Mouse (Mus musculus) CD4-positive, CD25-positive, alpha-beta regulatory T cell, adult 2 months (primary cell): ENCODE measurements around the gene Klhdc8b.
A peak's percentile ranks its signal among the peaks of the same experiment; 100 is the strongest.

Experiments used
- DNase-seq: peaks from one replicate; pipeline ENCODE4 v3.0.0-alpha.2; 2012; ENCODE audit warnings: low read depth, low spot score

Gene Klhdc8b

GRCm38 (mm10) chr9:108481520-108482210 lies 20.3 kb upstream of the Klhdc8b start:
- DNase-seq = no peak

- DNase-seq = no peak
Measured at GRCm38 (mm10) chr9:108480813-108481519, 19.6 kb upstream of the Klhdc8b start.

GRCm38 (mm10) chr9:108479721-108480351 lies 18.5 kb upstream of the Klhdc8b start, which contains the start of gene Lamb2:
Gene Lamb2, plus strand, starts transcription at chr9:108479736.
- DNase-seq = no peak

GRCm38 (mm10) chr9:108479241-108479640 lies 17.9 kb upstream of the Klhdc8b start:
- DNase-seq = no peak

DNA sequence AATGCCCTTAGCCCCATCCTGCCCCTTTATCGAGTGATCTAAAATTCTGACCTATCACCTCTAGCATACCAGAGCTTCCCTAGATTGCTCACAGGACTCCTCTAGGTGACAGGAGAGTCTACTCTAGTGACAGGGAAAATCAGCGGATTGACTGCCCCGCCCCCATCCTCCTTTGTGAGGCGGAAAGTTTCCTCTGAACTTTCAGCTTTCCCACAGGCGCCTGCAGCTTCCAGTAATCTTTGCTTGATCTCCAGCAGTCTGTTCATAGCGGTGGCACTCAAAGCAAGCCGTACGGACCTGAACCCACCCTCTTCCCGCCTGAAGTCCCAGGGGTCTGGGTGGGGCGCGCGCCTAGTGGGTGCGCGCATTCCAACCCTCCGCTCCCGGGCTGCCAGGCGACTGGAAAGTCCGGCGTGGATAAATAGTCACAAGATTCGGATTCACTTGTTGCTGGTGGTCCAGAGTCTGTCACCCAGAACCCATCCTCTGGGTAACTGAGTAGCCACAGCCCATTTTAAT lies 17.3 kb upstream of the Klhdc8b start:
- DNase-seq = no peak

DNA sequence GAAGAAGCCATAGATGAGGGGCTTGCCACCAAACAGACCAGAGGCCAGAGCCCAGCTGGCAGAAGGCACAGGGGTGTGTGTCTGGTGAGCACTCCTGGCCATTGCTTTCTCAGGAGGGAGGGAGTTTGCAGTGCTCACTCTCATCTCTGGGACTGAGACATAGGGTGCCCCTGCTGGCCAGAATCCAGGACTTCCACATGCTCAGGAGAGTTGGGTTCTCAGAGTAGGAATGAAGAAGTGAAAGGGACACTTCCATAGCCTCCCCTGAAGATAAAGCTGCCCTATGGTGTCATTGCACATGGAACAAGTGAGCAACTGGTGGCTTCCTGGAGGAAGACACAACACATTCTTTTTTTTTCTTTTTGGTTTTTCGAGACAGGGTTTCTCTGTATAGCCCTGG lies 13.1 kb upstream of the Klhdc8b start:
- DNase-seq = no peak

DNA sequence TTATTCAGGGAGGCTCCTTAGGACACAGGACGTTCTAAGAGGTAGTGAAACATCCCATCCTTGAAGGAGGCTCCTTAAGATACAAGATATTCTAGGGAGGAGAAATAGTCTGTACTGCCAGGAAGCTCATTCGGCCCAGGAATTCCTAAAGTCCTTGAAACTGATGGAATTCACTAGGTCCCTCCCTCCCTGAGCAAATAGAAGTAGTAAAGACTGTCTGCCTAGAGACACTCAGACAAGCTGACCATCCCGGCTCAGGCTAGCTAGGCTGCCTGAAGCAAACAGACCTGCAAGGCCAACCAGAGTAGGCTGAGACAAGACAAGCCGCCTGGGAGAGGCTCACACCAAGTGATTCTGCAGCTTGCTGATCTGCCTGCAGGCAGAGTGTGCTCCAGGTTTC lies 8.5 kb upstream of the Klhdc8b start:
- no peak for DNase-seq

DNA sequence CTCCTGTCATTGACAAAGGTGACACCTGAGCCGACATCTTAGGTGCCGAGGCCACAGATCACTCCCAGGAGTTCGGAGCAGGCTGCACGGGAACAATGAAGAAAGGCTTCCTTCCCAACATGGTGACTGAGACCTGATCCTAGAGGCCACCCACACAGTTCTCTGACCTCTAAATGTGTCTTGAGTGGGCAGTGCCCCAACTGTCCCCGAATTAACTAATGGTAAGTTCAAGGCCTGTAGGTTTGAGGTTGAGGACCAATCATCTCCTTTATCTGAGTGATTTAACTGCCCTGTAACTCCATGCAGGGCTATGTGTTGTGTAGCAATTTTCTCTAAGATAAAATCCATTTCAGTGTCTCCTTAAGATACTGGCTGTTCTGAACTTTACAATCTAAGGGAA lies 8.0 kb upstream of the Klhdc8b start:
- DNase-seq = no peak

- DNase-seq = no peak
Measured at GRCm38 (mm10) chr9:108466219-108466618, 4.8 kb upstream of the Klhdc8b start.

- DNase-seq = no peak
Measured at GRCm38 (mm10) chr9:108463713-108464112, 2.3 kb upstream of the Klhdc8b start.

DNA sequence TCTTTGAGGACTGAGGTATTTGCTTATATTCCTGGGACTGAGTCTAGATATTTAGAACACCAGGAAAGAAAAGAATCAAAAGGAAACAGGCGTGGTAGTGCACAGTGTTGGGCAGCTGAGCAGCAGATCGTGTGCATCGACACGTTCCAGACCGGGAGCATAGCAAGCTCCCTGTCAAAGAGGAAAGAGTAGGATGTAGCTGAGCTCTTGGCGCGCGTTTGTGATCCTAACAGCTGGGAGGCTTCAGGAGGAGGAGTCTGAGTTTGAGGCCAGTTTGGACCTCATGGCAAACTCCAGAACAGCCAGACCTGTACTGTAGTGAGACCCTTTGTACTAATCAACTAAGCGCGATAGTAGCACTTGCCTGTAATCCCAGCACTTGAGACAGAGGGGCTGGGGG lies 811 bp upstream of the Klhdc8b start:
- DNase-seq = no peak

DNA sequence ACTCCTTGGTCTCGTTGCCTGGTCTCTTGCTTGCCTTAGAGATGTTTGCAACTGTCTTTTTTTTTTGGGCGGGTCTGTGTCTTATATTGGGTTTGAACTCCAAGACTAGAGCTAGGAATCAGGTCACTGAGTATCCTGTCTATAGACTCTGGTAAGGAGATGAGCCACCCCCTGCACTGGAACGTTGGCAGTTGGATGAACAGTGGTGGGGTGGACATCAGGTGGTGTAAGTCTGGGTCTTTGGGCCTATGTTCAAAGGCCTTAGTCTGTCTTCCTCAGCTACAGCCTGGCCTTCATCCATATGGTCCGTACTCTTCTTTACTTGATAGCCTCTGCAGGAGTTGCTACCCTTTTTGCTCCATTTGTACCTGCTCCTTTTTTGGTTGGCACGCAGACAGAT lies 294 bp upstream of the Klhdc8b start:
- no peak for DNase-seq

- DNase-seq = peak; percentile 92
Measured at GRCm38 (mm10) chr9:108460319-108461178, 832 bp downstream of the Klhdc8b start, which contains the start of gene Ccdc71. Gene Ccdc71, plus strand, starts transcription at chr9:108460527.

DNA sequence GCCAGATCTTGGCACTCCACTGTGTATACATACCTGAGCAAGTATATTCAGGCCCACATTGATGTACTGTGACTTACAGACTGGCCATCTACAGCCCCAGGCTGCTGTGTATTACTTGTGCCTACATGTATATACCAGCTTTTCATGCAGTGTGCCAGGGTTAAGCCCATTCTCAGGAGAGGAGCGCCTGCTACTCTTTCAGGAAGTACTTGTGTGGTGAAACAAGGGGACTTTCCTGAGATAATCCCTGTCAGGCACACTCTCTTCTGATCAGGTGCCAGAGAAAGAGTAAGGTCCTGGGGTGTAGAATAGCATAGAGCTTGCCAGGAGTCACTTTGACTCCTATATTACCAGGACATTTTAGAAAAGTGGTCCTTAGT lies 1.5 kb downstream of the Klhdc8b start:
- DNase-seq = no peak

DNA sequence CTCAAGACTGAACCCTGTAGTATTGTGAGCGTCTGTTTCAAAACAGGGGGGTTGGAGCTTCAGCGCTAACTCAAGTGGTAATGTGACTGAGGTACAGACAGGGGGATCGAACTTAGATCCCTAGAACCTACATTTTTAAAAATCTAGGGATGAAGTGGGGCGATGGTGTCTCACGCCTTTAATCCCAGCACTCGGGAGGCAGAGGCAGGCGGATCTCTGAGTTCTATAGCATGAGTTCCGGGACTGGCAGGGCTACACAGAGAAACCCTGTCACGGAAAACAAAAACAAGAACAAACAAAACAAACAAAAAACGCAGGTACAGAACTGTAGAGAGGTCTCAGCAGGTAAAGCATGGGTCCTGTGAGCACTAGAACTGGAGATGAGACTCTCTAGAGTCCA lies 4.4 kb downstream of the Klhdc8b start:
- no peak for DNase-seq

DNA sequence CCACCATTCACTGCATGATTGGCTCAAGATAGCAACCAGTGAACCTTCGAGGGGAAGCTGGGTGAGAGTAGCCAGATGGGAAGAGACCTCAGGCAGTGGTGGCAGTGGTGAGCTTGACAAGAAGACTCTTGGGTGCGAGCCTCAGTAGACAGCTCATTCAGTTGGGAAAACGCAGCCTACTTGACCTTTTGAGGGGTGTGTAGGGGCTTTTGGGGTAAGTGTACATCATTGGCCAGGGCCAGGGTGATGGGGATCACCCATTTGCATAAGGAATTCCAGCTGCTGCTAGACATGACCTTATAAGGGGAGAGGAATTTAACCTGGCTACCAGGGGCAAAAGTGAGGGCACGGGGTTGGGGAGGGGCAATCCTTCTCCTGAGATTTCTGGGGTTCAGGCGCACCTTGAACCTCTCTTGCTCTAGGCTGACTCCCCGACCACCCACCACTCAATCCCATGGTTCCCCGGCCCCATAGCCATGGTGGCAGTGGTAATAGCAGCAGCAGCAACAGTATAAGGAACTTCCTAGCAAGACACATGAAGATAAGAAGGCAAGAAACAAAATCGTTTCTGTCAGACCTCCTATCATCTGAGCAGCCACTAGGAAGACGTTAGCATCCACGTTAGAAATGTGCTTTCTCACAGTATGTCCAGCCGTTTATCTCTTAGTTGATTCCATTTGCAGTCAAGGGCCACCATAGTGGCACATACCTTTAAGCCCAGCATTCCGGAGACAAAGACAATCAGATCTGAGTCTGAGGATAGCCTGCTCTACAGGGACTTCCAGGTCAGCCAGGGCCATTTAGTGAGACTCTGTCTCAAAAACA lies 5.4 kb downstream of the Klhdc8b start:
- DNase-seq = no peak

- no peak for DNase-seq
Measured at GRCm38 (mm10) chr9:108454429-108454828, 7.0 kb downstream of the Klhdc8b start.

GRCm38 (mm10) chr9:108453458-108453857 lies 7.9 kb downstream of the Klhdc8b start:
- no peak for DNase-seq

- no peak for DNase-seq
Measured at GRCm38 (mm10) chr9:108452911-108453310, 8.5 kb downstream of the Klhdc8b start.

GRCm38 (mm10) chr9:108452291-108452906 lies 9.0 kb downstream of the Klhdc8b start:
- DNase-seq = peak; percentile 90
